Mouse (Mus musculus): ENCODE data around the gene Ppat. TPM values are rescaled to one million over a fixed set of nuclear protein-coding genes. Genes with fewer than 3 reads are reported as not detected.
"Not testable (repeated sequence)": the region's sequence is repeated elsewhere in the genome, so short reads cannot be mapped to it uniquely, and the experiment has no call there.

Gene Ppat
- 10 to 100 TPM; 19.3 to 21.0 TPM for total RNA-seq (2021)

- peak; percentile 99 for DNase-seq
Measured at GRCm38 (mm10) chr5:76951106-76952027, at the start of gene Ppat, which contains the start of gene Paics. Gene Ppat (minus strand): TSS chr5:76951578. Gene Paics (plus strand): TSS chr5:76951307.

- DNase-seq: peak; percentile 17
Measured at GRCm38 (mm10) chr5:76998416-76998815, 47.0 kb upstream of the Ppat start.

GRCm38 (mm10) chr5:76993174-76993814 is 41.9 kb upstream of the Ppat start:
- DNase-seq: no peak

- no peak for DNase-seq
Measured at GRCm38 (mm10) chr5:76990789-76991188, 39.4 kb upstream of the Ppat start.

- no peak for DNase-seq
Measured at GRCm38 (mm10) chr5:76984015-76984414, 32.6 kb upstream of the Ppat start.

- no peak for DNase-seq
Measured at GRCm38 (mm10) chr5:76975736-76976135, 24.4 kb upstream of the Ppat start.

- DNase-seq: peak; percentile 90
Measured at GRCm38 (mm10) chr5:76974554-76975285, 23.3 kb upstream of the Ppat start, which contains the start of gene Srp72. Gene Srp72 (plus strand): TSS chr5:76974683.

- DNase-seq: no peak
Measured at GRCm38 (mm10) chr5:76974207-76974553, 22.8 kb upstream of the Ppat start.

GRCm38 (mm10) chr5:76973488-76973887 is 22.1 kb upstream of the Ppat start:
- DNase-seq: no peak

GRCm38 (mm10) chr5:76971115-76971514 is 19.7 kb upstream of the Ppat start:
- not testable (repeated sequence) for DNase-seq

- no peak for DNase-seq
Measured at GRCm38 (mm10) chr5:76969250-76969649, 17.9 kb upstream of the Ppat start.

GRCm38 (mm10) chr5:76964651-76965050 is 13.3 kb upstream of the Ppat start:
- DNase-seq: no peak

GRCm38 (mm10) chr5:76962545-76962944 is 11.2 kb upstream of the Ppat start:
- DNase-seq: no peak

GRCm38 (mm10) chr5:76959587-76959986 is 8.2 kb upstream of the Ppat start:
- no peak for DNase-seq

- no peak for DNase-seq
Measured at GRCm38 (mm10) chr5:76957954-76958353, 6.6 kb upstream of the Ppat start.

GRCm38 (mm10) chr5:76955474-76955873 is 4.1 kb upstream of the Ppat start:
- no peak for DNase-seq

GRCm38 (mm10) chr5:76954271-76954900 is 3.0 kb upstream of the Ppat start:
- DNase-seq: no peak

- DNase-seq: no peak
Measured at GRCm38 (mm10) chr5:76953794-76954193, 2.4 kb upstream of the Ppat start.

GRCm38 (mm10) chr5:76952112-76953040 is 998 bp upstream of the Ppat start:
- DNase-seq: no peak

- DNase-seq: no peak
Measured at GRCm38 (mm10) chr5:76950343-76951105, 854 bp downstream of the Ppat start.
